ENCODE assay signal across 9 mouse cellular contexts in the genomic region with DNA sequence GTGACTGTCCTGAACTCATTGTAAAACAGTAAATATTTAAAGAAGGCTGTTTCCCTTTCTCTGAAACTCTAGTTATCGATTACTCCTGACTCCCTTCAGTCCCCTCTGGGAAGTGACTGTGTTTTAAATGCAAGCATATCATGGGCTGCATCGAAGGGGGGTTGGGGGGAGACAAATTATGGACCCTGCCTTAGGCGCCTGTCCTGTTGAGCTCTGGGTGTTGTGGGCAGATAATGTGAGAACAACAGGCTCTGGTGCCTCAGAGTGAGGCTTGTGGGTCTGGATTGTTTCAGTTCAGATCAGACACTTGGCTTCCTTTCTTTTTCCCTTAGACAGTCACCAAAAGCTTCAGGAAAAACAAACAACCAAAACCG.
DNase-seq lines count a peak whose midpoint lies in the region; ATAC-seq and TF ChIP-seq lines count a peak whose summit lies in the region.
"Had no signal": no experiment of that assay in that cellular context is flagged by ENCODE, and none has a peak within 500 bp of the region (broad histone marks: within the 10 kb centered on the region; RNA-seq: fewer than 3 reads in every experiment).

No protein-coding gene starts in this region.

- DNase-seq in kidney, postnatal 0 days (ENCODE audit: low spot score), result no peak
- DNase-seq in kidney, adult 11 months, result no peak
- DNase-seq in limb, embryonic 10.5 days (ENCODE audit: low spot score), result peak; percentile 38
- DNase-seq in neural tube, embryonic 11.5 days (ENCODE audit: low spot score), result peak; percentile 48
- DNase-seq in adrenal gland, adult 18-20 months (ENCODE audit: low spot score in 2 of 2), result no peak

- no peaks in the 10 kb centered on the region for H3K27me3 ChIP-seq in kidney, postnatal 0 days (ENCODE audit: insufficient read depth, low read length)
- no peaks in the 10 kb centered on the region for H3K27me3 ChIP-seq in forebrain, embryonic 12.5 days
- no peaks in the 10 kb centered on the region for H3K27me3 ChIP-seq in limb, embryonic 10.5 days (ENCODE audit: low read depth, poor library complexity, severe bottlenecking)
- H3K27me3 ChIP-seq in neural tube, embryonic 11.5 days (ENCODE audit: control insufficient read depth, insufficient read depth, low read length), result no peaks in the 10 kb centered on the region

- H3K4me3 ChIP-seq in kidney, postnatal 0 days (replicated peaks; ENCODE audit: low read depth, low read length), result no peak overlapping the region
- H3K4me3 ChIP-seq in forebrain, embryonic 12.5 days (replicated peaks), result no peak overlapping the region
- peak overlapping the region; percentile 19; the same call in 1 of the 2 replicates for H3K4me3 ChIP-seq in limb, embryonic 10.5 days
- H3K4me3 ChIP-seq in neural tube, embryonic 11.5 days (ENCODE audit: low read depth, low read length), result no peak overlapping the region

- H3K27ac ChIP-seq in kidney, postnatal 0 days, result peak overlapping the region; percentile 91
- H3K27ac ChIP-seq in forebrain, embryonic 12.5 days, result peak overlapping the region; percentile 88
- H3K27ac ChIP-seq in limb, embryonic 10.5 days, result peak overlapping the region; percentile 86
- peak overlapping the region; percentile 88 for H3K27ac ChIP-seq in neural tube, embryonic 11.5 days (ENCODE audit: low read depth, low read length)
- H3K27ac ChIP-seq: macrophage had no signal

- no peak for TF ChIP-seq CTCF in kidney, postnatal 0 days (IDR thresholded peaks at IDR 0.05; ENCODE audit: low read depth)

- no peak overlapping the region for H3K9ac ChIP-seq in kidney, postnatal 0 days (ENCODE audit: low read depth, low read length)
- no peak overlapping the region for H3K9ac ChIP-seq in forebrain, embryonic 12.5 days
- peak overlapping the region; percentile 45 for H3K9ac ChIP-seq in neural tube, embryonic 11.5 days (ENCODE audit: low read length)

- peak overlapping the region; percentile 18 for H3K4me2 ChIP-seq in kidney, postnatal 0 days (ENCODE audit: low read length)
- peak overlapping the region; percentile 24; the same call in 1 of the 2 replicates for H3K4me2 ChIP-seq in forebrain, embryonic 12.5 days
- H3K4me2 ChIP-seq in neural tube, embryonic 11.5 days (ENCODE audit: low read depth), result no peak overlapping the region

- H3K9me3 ChIP-seq in kidney, postnatal 0 days (replicated peaks; ENCODE audit: low read length), result no peaks in the 10 kb centered on the region
- no peaks in the 10 kb centered on the region for H3K9me3 ChIP-seq in forebrain, embryonic 12.5 days
- H3K9me3 ChIP-seq in limb, embryonic 10.5 days (replicated peaks), result no peaks in the 10 kb centered on the region
- H3K9me3 ChIP-seq in neural tube, embryonic 11.5 days (ENCODE audit: control insufficient read depth, low read length), result no peaks in the 10 kb centered on the region

- peak; percentile 23; the same call in 1 of the 2 replicates for ATAC-seq in kidney, postnatal 0 days (replicated peaks; ENCODE audit: low FRiP score, low read depth)
- peak; percentile 57 for ATAC-seq in forebrain, embryonic 12.5 days (ENCODE audit: low FRiP score)
- peak; percentile 67 for ATAC-seq in neural tube, embryonic 11.5 days (ENCODE audit: insufficient read depth, low FRiP score, low TSS enrichment)
- ATAC-seq in granulocyte monocyte progenitor cell, adult 5-6 weeks (replicated peaks; ENCODE audit: poor library complexity, severe bottlenecking), result no peak
- no peak for ATAC-seq in activated CD4-positive, CD25-positive, alpha-beta regulatory T cell, adult 4 months

- peaks cover 13% of the 10 kb centered on the region for H3K4me1 ChIP-seq in kidney, postnatal 0 days (replicated peaks; ENCODE audit: insufficient read depth, low read length)
- H3K4me1 ChIP-seq in forebrain, embryonic 12.5 days, result peaks cover 33% of the 10 kb centered on the region
- H3K4me1 ChIP-seq in limb, embryonic 10.5 days, result peaks cover 30% of the 10 kb centered on the region
- H3K4me1 ChIP-seq in neural tube, embryonic 11.5 days (ENCODE audit: control insufficient read depth, insufficient read depth, low read length), result peaks cover 14% of the 10 kb centered on the region

- WGBS in kidney, postnatal 0 days, result 6% methylated on average over 4 of the region's 4 CpGs
- whole genome bisulfite sequencing in forebrain, embryonic 12.5 days, result 7% methylated on average over 4 of the region's 4 CpGs
- 8% methylated on average over 4 of the region's 4 CpGs for WGBS in limb, embryonic 10.5 days
- 8% methylated on average over 4 of the region's 4 CpGs for WGBS in neural tube, embryonic 11.5 days

- H3K36me3 ChIP-seq in kidney, postnatal 0 days (ENCODE audit: insufficient read depth, low read length), result no peaks in the 10 kb centered on the region
- no peaks in the 10 kb centered on the region for H3K36me3 ChIP-seq in forebrain, embryonic 12.5 days (replicated peaks)
- H3K36me3 ChIP-seq in limb, embryonic 10.5 days, result no peaks in the 10 kb centered on the region
- no peaks in the 10 kb centered on the region for H3K36me3 ChIP-seq in neural tube, embryonic 11.5 days (ENCODE audit: control insufficient read depth, insufficient read depth, low read length)

Comparison
In these comparisons a context has a peak if more than half of its experiments do, and no peak if none do; other contexts are left out.
1. ATAC-seq: peak in kidney, postnatal 0 days (single experiment), forebrain, embryonic 12.5 days (single experiment) and neural tube, embryonic 11.5 days (single experiment); none in granulocyte monocyte progenitor cell, adult 5-6 weeks (single experiment) and activated CD4-positive, CD25-positive, alpha-beta regulatory T cell, adult 4 months (single experiment).
2. DNase-seq: peak in limb, embryonic 10.5 days (single experiment) and neural tube, embryonic 11.5 days (single experiment); none in kidney, postnatal 0 days (single experiment), kidney, adult 11 months (single experiment) and adrenal gland, adult 18-20 months (0 of 2).
3. Peak in every context shown above with its lines, with median percentiles within 50 percentile points of each other: H3K27ac ChIP-seq.